1 mouse cellular context compared by ENCODE assay signal in genomic region chrX:133869743-133870142, GRCm38 (mm10).
TF ChIP-seq lines count a peak whose summit lies in the region.

No protein-coding gene starts in this region.

TF ChIP-seq in CH12.LX, 34 proteins besides CTCF, POLR2A, EP300 and RAD21:
- TF ChIP-seq SMC3 (IDR thresholded peaks at IDR 0.05; ENCODE audit: low read depth, low read length) (no peak), MAZ (IDR thresholded peaks at IDR 0.05; ENCODE audit: low read depth, low read length) (no peak), POLR2AphosphoS2 (IDR thresholded peaks at IDR 0.05; ENCODE audit: low read depth, low read length) (no peak), BHLHE40 (IDR thresholded peaks at IDR 0.05; ENCODE audit: low read depth, low read length) (no peak), CHD2 (IDR thresholded peaks at IDR 0.05; ENCODE audit: low read length) (no peak), PAX5 (IDR thresholded peaks at IDR 0.05; ENCODE audit: low read length) (no peak), RCOR1 (conservative IDR thresholded peaks at IDR 0.05; ENCODE audit: low read depth, low read length) (no peak), MAX (IDR thresholded peaks at IDR 0.05; ENCODE audit: low read length) (no peak), NRF1 (IDR thresholded peaks at IDR 0.05; ENCODE audit: low read depth, low read length) (no peak)
